10 mouse cellular contexts compared by ENCODE assay signal in the genomic region with DNA sequence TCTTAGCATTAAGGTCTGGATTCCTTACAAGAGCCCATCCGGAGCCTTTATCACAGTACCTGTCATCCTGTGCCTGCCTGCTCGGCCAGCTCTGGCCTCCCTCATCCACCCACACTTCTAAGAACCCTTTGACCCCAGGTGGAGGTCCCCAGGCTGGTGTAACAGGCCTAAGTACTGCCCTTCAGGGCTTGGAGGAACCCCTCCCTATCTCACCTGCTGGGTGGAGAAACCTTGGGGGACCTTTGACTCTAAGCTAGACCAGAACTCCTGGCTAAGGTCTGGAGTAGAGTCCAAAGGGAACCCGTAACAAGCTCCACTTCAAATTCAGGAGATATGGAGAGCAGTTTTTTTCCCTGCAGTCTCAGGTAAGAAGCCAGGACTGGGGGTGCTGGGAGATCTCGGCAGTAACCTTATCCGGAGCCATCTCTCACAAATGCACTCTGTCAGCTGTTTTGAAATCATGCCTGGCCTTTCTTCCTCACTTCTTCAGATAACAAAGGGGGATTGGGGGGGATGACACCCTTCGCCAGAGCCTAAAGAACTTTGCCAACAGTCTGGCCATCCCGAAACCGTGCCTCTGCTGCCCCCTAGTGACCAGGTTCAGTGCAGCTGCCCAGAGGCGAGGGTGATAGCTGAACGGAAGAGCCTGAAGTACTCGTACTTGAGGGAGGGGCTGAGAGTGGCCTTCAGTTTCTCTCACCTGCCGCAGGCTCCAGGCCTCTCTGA. TPM values are rescaled to one million over a fixed set of nuclear protein-coding genes. Genes with fewer than 3 reads are reported as not detected.
DNase-seq lines count a peak whose midpoint lies in the region; ATAC-seq and TF ChIP-seq lines count a peak whose summit lies in the region.
"Had no signal": no experiment of that assay in that cellular context is flagged by ENCODE, and none has a peak within 500 bp of the region (broad histone marks: within the 10 kb centered on the region; RNA-seq: fewer than 3 reads in every experiment).

No protein-coding gene starts in this region.

- H3K9me3 ChIP-seq in kidney, embryonic 15.5 days (replicated peaks) = no peaks in the 10 kb centered on the region
- H3K9me3 ChIP-seq in lung, embryonic 14.5 days (ENCODE audit: low read depth, low read length) = no peaks in the 10 kb centered on the region
- H3K9me3 ChIP-seq: heart, embryonic 15.5 days; stomach, embryonic 15.5 days had no signal

- intact Hi-C loops in gastrocnemius, adult 2 months (cut with DNase I) = loop anchor here (1.0 kb wide), 1 partner anchor 21 kb away; no protein-coding TSS in a partner anchor

- no peak overlapping the region for H3K4me2 ChIP-seq in kidney, embryonic 15.5 days
- H3K4me2 ChIP-seq in lung, embryonic 14.5 days = no peak overlapping the region
- H3K4me2 ChIP-seq: heart, embryonic 15.5 days; stomach, embryonic 15.5 days had no signal

- DNase-seq in B cell, adult 2 months = peak; percentile 93 to 94
- DNase-seq in ES-CJ7 (ENCODE audit: low read depth, low spot score) = peak; percentile 80
- DNase-seq in cerebellum, adult 18-20 months = peak; percentile 83 to 89
- peak; percentile 86 for DNase-seq in gastrocnemius, adult 2 months
- DNase-seq in lung, embryonic 14.5 days = peak; percentile 91
- DNase-seq in right cerebral cortex, postnatal 14 days = peak; percentile 82
- peak; percentile 92 for DNase-seq in urinary bladder, postnatal 25 days (ENCODE audit: low spot score)

- 21% methylated on average over 12 of the region's 12 CpGs for WGBS in kidney, embryonic 15.5 days
- 17% methylated on average over 12 of the region's 12 CpGs for WGBS in lung, embryonic 14.5 days

- no peak overlapping the region for H3K4me3 ChIP-seq in gastrocnemius, adult 2 months
- no peak overlapping the region for H3K4me3 ChIP-seq in kidney, embryonic 15.5 days (replicated peaks)
- H3K4me3 ChIP-seq in lung, embryonic 14.5 days (ENCODE audit: low read depth, low read length) = no peak overlapping the region
- H3K4me3 ChIP-seq: heart, embryonic 15.5 days; stomach, embryonic 15.5 days had no signal

- ATAC-seq in kidney, embryonic 15.5 days (replicated peaks; ENCODE audit: low FRiP score) = no peak
- peak; percentile 10; the same call in 1 of the 2 replicates for ATAC-seq in lung, embryonic 14.5 days (ENCODE audit: insufficient read depth)

- no peaks in the 10 kb centered on the region for H3K27me3 ChIP-seq in kidney, embryonic 15.5 days
- no peaks in the 10 kb centered on the region for H3K27me3 ChIP-seq in lung, embryonic 14.5 days (ENCODE audit: insufficient read depth, low read length)
- H3K27me3 ChIP-seq: heart, embryonic 15.5 days; stomach, embryonic 15.5 days had no signal

- H3K9ac ChIP-seq in kidney, embryonic 15.5 days = no peak overlapping the region
- H3K9ac ChIP-seq in lung, embryonic 14.5 days = no peak overlapping the region
- H3K9ac ChIP-seq: heart, embryonic 15.5 days; stomach, embryonic 15.5 days had no signal

- peaks cover 42% of the 10 kb centered on the region for H3K4me1 ChIP-seq in kidney, embryonic 15.5 days
- H3K4me1 ChIP-seq in lung, embryonic 14.5 days (ENCODE audit: insufficient read depth) = peaks cover 7% of the 10 kb centered on the region

- peak; percentile 94 for TF ChIP-seq CTCF in gastrocnemius, adult 2 months (IDR thresholded peaks at IDR 0.05)
- peak; percentile 95 for TF ChIP-seq CTCF in lung, embryonic 14.5 days (IDR thresholded peaks at IDR 0.05; ENCODE audit: low read depth)

- H3K27ac ChIP-seq in gastrocnemius, adult 2 months = no peak overlapping the region
- H3K27ac ChIP-seq in kidney, embryonic 15.5 days = 0 out of 2 replicates have a peak overlapping the region, but pooled peaks have one; percentile 2
- H3K27ac ChIP-seq in lung, embryonic 14.5 days (ENCODE audit: low read depth) = no peak overlapping the region
- H3K27ac ChIP-seq: heart, embryonic 15.5 days; stomach, embryonic 15.5 days had no signal

- peaks cover 34% of the 10 kb centered on the region for H3K36me3 ChIP-seq in kidney, embryonic 15.5 days
- peaks cover 7% of the 10 kb centered on the region; the same call in 1 of the 2 replicates for H3K36me3 ChIP-seq in lung, embryonic 14.5 days (ENCODE audit: insufficient read depth)
- H3K36me3 ChIP-seq: heart, embryonic 15.5 days; stomach, embryonic 15.5 days had no signal

RNA-seq across cellular contexts. Expression of gene Tmem104, which starts 5.2 kb away (rescaled TPM):
- 1 to 10 TPM; 7.3 to 7.4 TPM for total RNA-seq in gastrocnemius, adult 2 months (2021)
- 10.6 and 11.0 TPM in 2 replicates for polyA plus RNA-seq in kidney, embryonic 15.5 days (2015; fragmentation: Nextera tagmentation; extraction: Ambion mirVana)
- 11.4 and 14.3 TPM in 2 replicates for polyA plus RNA-seq in lung, embryonic 14.5 days (2014; fragmentation: Nextera tagmentation; extraction: Ambion mirVana)

RNA-seq across cellular contexts. Expression of gene Nat9, which starts 5.6 kb away (rescaled TPM):
- total RNA-seq in gastrocnemius, adult 2 months (2021) = 10 to 100 TPM; 12.7 to 16.3 TPM
- 21.5 and 23.4 TPM in 2 replicates for polyA plus RNA-seq in kidney, embryonic 15.5 days (2015; fragmentation: Nextera tagmentation; extraction: Ambion mirVana)
- polyA plus RNA-seq in lung, embryonic 14.5 days (2014; fragmentation: Nextera tagmentation; extraction: Ambion mirVana) = 17.9 and 18.7 TPM in 2 replicates

RNA-seq across cellular contexts. Expression of gene Slc9a3r1, which starts 18.9 kb away (rescaled TPM):
- total RNA-seq in gastrocnemius, adult 2 months (2021) = 1 to 10 TPM; 1.8 to 2.6 TPM
- 123 and 127 TPM in 2 replicates for polyA plus RNA-seq in kidney, embryonic 15.5 days (2015; fragmentation: Nextera tagmentation; extraction: Ambion mirVana)
- polyA plus RNA-seq in lung, embryonic 14.5 days (2014; fragmentation: Nextera tagmentation; extraction: Ambion mirVana) = 52.3 and 52.6 TPM in 2 replicates

RNA-seq across cellular contexts. Expression of gene Cd300lf, which starts 48.3 kb away (rescaled TPM):
- under 1 TPM in 1 of 2 experiments, not detected in 1; 0.31 TPM for total RNA-seq in gastrocnemius, adult 2 months (2021)
- 0.36 and 0.49 TPM in 2 replicates for polyA plus RNA-seq in kidney, embryonic 15.5 days (2015; fragmentation: Nextera tagmentation; extraction: Ambion mirVana)
- polyA plus RNA-seq in lung, embryonic 14.5 days (2014; fragmentation: Nextera tagmentation; extraction: Ambion mirVana) = 0.91 and 1.1 TPM in 2 replicates
